Comparison of ENCODE assay signal across 26 mouse cellular contexts in the genomic region with DNA sequence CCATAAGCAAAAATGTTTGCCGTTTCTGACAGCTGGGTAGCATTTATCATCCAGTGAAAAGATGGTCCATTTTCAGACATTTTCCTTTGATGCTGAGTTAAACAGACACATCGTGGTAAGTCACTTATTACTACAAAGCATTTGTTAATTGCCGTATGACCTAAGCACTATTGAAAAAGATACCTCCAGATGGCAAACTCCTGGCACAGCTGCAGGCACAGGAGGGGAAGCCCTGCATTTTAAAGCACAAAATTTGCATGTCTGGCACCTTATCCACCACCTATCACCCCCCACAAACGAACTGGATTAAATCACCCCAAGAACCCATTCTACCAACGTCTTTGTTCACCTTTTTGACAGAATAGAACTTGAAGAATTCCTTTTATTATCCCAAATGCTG.
DNase-seq lines count a peak whose midpoint lies in the region; ATAC-seq and TF ChIP-seq lines count a peak whose summit lies in the region.
"Had no signal": no experiment of that assay in that cellular context is flagged by ENCODE, and none has a peak within 500 bp of the region (broad histone marks: within the 10 kb centered on the region; RNA-seq: fewer than 3 reads in every experiment).

No protein-coding gene starts in this region.

- no peaks in the 10 kb centered on the region for H3K9me3 ChIP-seq in hindbrain, embryonic 14.5 days (ENCODE audit: control insufficient read depth, low read length)
- H3K9me3 ChIP-seq in hindbrain, embryonic 12.5 days (replicated peaks), result no peaks in the 10 kb centered on the region
- H3K9me3 ChIP-seq in midbrain, embryonic 14.5 days (ENCODE audit: control insufficient read depth, low read length), result no peaks in the 10 kb centered on the region
- H3K9me3 ChIP-seq in midbrain, postnatal 0 days (ENCODE audit: low read length), result no peaks in the 10 kb centered on the region
- H3K9me3 ChIP-seq: heart, embryonic 12.5 days; intestine, embryonic 15.5 days; liver, embryonic 12.5 days had no signal

- no peaks in the 10 kb centered on the region for H3K27me3 ChIP-seq in hindbrain, embryonic 14.5 days (ENCODE audit: control insufficient read depth, insufficient read depth, low read length)
- H3K27me3 ChIP-seq in hindbrain, embryonic 12.5 days, result no peaks in the 10 kb centered on the region
- H3K27me3 ChIP-seq in midbrain, embryonic 14.5 days (ENCODE audit: control insufficient read depth, insufficient read depth, low read length), result no peaks in the 10 kb centered on the region
- H3K27me3 ChIP-seq in midbrain, postnatal 0 days (ENCODE audit: insufficient read depth, low read length), result no peaks in the 10 kb centered on the region
- H3K27me3 ChIP-seq in thymus, adult 2 months (ENCODE audit: control insufficient read depth, insufficient read depth, low read length), result no peaks in the 10 kb centered on the region
- H3K27me3 ChIP-seq: heart, embryonic 12.5 days; intestine, embryonic 15.5 days; liver, embryonic 12.5 days had no signal

- WGBS in hindbrain, embryonic 14.5 days, result 16% methylated on average over 5 of the region's 5 CpGs
- WGBS in hindbrain, embryonic 12.5 days, result 24% methylated on average over 5 of the region's 5 CpGs
- 24% methylated on average over 5 of the region's 5 CpGs for WGBS in midbrain, embryonic 14.5 days
- WGBS in midbrain, postnatal 0 days, result 15% methylated on average over 5 of the region's 5 CpGs
- 43% methylated on average over 5 of the region's 5 CpGs for WGBS in thymus, adult 2 months
- WGBS in lung, adult 2 months, result 23% methylated on average over 5 of the region's 5 CpGs

- H3K27ac ChIP-seq in hindbrain, embryonic 14.5 days, result peak overlapping the region; percentile 76
- no peak overlapping the region for H3K27ac ChIP-seq in hindbrain, embryonic 12.5 days
- no peak overlapping the region for H3K27ac ChIP-seq in midbrain, embryonic 14.5 days (replicated peaks; ENCODE audit: low read depth, low read length)
- H3K27ac ChIP-seq in midbrain, postnatal 0 days (ENCODE audit: low read depth, low read length), result no peak overlapping the region
- H3K27ac ChIP-seq in thymus, adult 2 months (ENCODE audit: control insufficient read depth, insufficient read depth, low read length), result no peak overlapping the region
- H3K27ac ChIP-seq: heart, adult 2 months; intestine, embryonic 15.5 days; kidney, postnatal 0 days; liver, embryonic 12.5 days; macrophage had no signal

- TF ChIP-seq CTCF in midbrain, postnatal 0 days (IDR thresholded peaks at IDR 0.05), result no peak
- TF ChIP-seq CTCF in thymus, adult 2 months (IDR thresholded peaks at IDR 0.05; ENCODE audit: borderline replicate concordance, control insufficient read depth, extremely low read depth, insufficient read depth, low read length, poor library complexity), result no peak
- TF ChIP-seq CTCF in lung, adult 2 months (IDR thresholded peaks at IDR 0.05; ENCODE audit: insufficient read depth, low read length), result no peak

- TF ChIP-seq POLR2A in thymus, adult 2 months (IDR thresholded peaks at IDR 0.05; ENCODE audit: control insufficient read depth, extremely low read depth, insufficient read depth, low read length, poor library complexity), result no peak
- TF ChIP-seq POLR2A in lung, adult 2 months (IDR thresholded peaks at IDR 0.05; ENCODE audit: borderline replicate concordance, extremely low read depth, low read depth, low read length), result no peak

- no peak overlapping the region for H3K4me3 ChIP-seq in hindbrain, embryonic 14.5 days (replicated peaks; ENCODE audit: low read length)
- H3K4me3 ChIP-seq in hindbrain, embryonic 12.5 days, result no peak overlapping the region
- H3K4me3 ChIP-seq in midbrain, embryonic 14.5 days (replicated peaks; ENCODE audit: low read depth, low read length), result no peak overlapping the region
- no peak overlapping the region for H3K4me3 ChIP-seq in midbrain, postnatal 0 days (ENCODE audit: low read depth, low read length)
- no peak overlapping the region for H3K4me3 ChIP-seq in thymus, adult 2 months (ENCODE audit: control insufficient read depth, insufficient read depth, low read length)
- H3K4me3 ChIP-seq in lung, adult 2 months (replicated peaks; ENCODE audit: extremely low read depth, low read depth, low read length), result no peak overlapping the region
- H3K4me3 ChIP-seq: erythroblast, embryonic 14.5 days; heart, adult 2 months; heart, embryonic 12.5 days; intestine, embryonic 15.5 days; liver, embryonic 12.5 days had no signal

- ATAC-seq in hindbrain, embryonic 14.5 days (ENCODE audit: low FRiP score), result no peak; the same call in 1 of the 2 replicates
- no peak for ATAC-seq in hindbrain, embryonic 12.5 days (ENCODE audit: low FRiP score)
- ATAC-seq in midbrain, embryonic 14.5 days (ENCODE audit: low FRiP score, low TSS enrichment), result 0 out of 2 replicates have a peak, but pooled peaks have one; percentile 22
- no peak for ATAC-seq in midbrain, postnatal 0 days (ENCODE audit: low FRiP score)
- ATAC-seq: intestine, embryonic 15.5 days; liver, embryonic 12.5 days; liver, postnatal 0 days; lung, postnatal 0 days had no signal

- peaks cover 6% of the 10 kb centered on the region; the same call in 1 of the 2 replicates for H3K36me3 ChIP-seq in hindbrain, embryonic 14.5 days (replicated peaks; ENCODE audit: control insufficient read depth, insufficient read depth)
- H3K36me3 ChIP-seq in hindbrain, embryonic 12.5 days, result no peaks in the 10 kb centered on the region
- peaks cover 6% of the 10 kb centered on the region; the same call in 1 of the 2 replicates for H3K36me3 ChIP-seq in midbrain, embryonic 14.5 days (ENCODE audit: control insufficient read depth, insufficient read depth, low read length)
- H3K36me3 ChIP-seq in midbrain, postnatal 0 days (ENCODE audit: insufficient read depth, low read length), result peaks cover 4% of the 10 kb centered on the region; the same call in 1 of the 2 replicates
- H3K36me3 ChIP-seq in thymus, adult 2 months (ENCODE audit: control insufficient read depth, insufficient read depth, low read length), result no peaks in the 10 kb centered on the region
- H3K36me3 ChIP-seq: heart, embryonic 12.5 days; intestine, embryonic 15.5 days; liver, embryonic 12.5 days had no signal

- no peak for DNase-seq in hindbrain, embryonic 14.5 days (ENCODE audit: low spot score)
- no peak for DNase-seq in midbrain, embryonic 14.5 days
- no peak for DNase-seq in midbrain, postnatal 0 days (ENCODE audit: low spot score)
- DNase-seq in ES-CJ7 (ENCODE audit: low read depth, low spot score), result peak; percentile 41
- DNase-seq in thymus, adult 2 months, result no peak
- DNase-seq in lung, adult 2 months, result no peak
- DNase-seq: adrenal gland, postnatal 25 days; cerebellum, adult 2 months; cerebellum, postnatal 14 days; heart, adult 2 months; heart, postnatal 4 days; kidney, adult 2 months; layer of hippocampus, postnatal 36 days; left cerebral cortex, postnatal 4 days; liver, postnatal 0 days; right cerebral cortex, adult 18-20 months; spleen, adult 18-20 months; thymus, postnatal 25 days had no signal

- peaks cover 31% of the 10 kb centered on the region; the same call in 1 of the 2 replicates for H3K4me1 ChIP-seq in hindbrain, embryonic 14.5 days (replicated peaks; ENCODE audit: control insufficient read depth, insufficient read depth, low read length)
- H3K4me1 ChIP-seq in hindbrain, embryonic 12.5 days, result peaks cover 10% of the 10 kb centered on the region; the same call in 1 of the 2 replicates
- H3K4me1 ChIP-seq in midbrain, embryonic 14.5 days (ENCODE audit: control insufficient read depth, insufficient read depth, low read length), result peaks cover 31% of the 10 kb centered on the region
- H3K4me1 ChIP-seq in midbrain, postnatal 0 days (ENCODE audit: insufficient read depth, low read length), result peaks cover 2% of the 10 kb centered on the region; the same call in 1 of the 2 replicates
- H3K4me1 ChIP-seq in thymus, adult 2 months (replicated peaks; ENCODE audit: control insufficient read depth, insufficient read depth, low read length), result no peaks in the 10 kb centered on the region
- no peaks in the 10 kb centered on the region for H3K4me1 ChIP-seq in lung, adult 2 months (ENCODE audit: control insufficient read depth, insufficient read depth, low read length)
- H3K4me1 ChIP-seq: heart, embryonic 12.5 days; intestine, embryonic 15.5 days; liver, embryonic 12.5 days had no signal

- no peak overlapping the region for H3K9ac ChIP-seq in hindbrain, embryonic 14.5 days
- H3K9ac ChIP-seq in hindbrain, embryonic 12.5 days, result no peak overlapping the region
- no peak overlapping the region for H3K9ac ChIP-seq in midbrain, embryonic 14.5 days (replicated peaks; ENCODE audit: low read length)
- no peak overlapping the region for H3K9ac ChIP-seq in midbrain, postnatal 0 days (replicated peaks; ENCODE audit: low read length, poor library complexity, severe bottlenecking)
- H3K9ac ChIP-seq: heart, embryonic 12.5 days; intestine, embryonic 15.5 days; liver, embryonic 12.5 days; liver, postnatal 0 days had no signal

- H3K4me2 ChIP-seq in hindbrain, embryonic 14.5 days (replicated peaks), result no peak overlapping the region
- H3K4me2 ChIP-seq in hindbrain, embryonic 12.5 days (replicated peaks), result no peak overlapping the region
- no peak overlapping the region for H3K4me2 ChIP-seq in midbrain, embryonic 14.5 days (ENCODE audit: low read length)
- no peak overlapping the region for H3K4me2 ChIP-seq in midbrain, postnatal 0 days (ENCODE audit: low read depth, low read length, poor library complexity, severe bottlenecking)
- H3K4me2 ChIP-seq: heart, embryonic 12.5 days; intestine, embryonic 15.5 days; liver, embryonic 12.5 days had no signal
